Mouse (Mus musculus): ENCODE results near the gene Usf1. TPM values are rescaled to one million over a fixed set of nuclear protein-coding genes. Genes with fewer than 3 reads are reported as not detected.
A peak's percentile ranks its signal among the peaks of the same experiment; 100 is the strongest.

The Usf1 gene
- polyA plus RNA-seq, 1 experiment from 2014 or later: 18.6 TPM

- Histone ChIP-seq H3K4me2 (no peak within 1 kb of the TSS), H3K27me3 (no peaks in the 10 kb centered on the region), H3K27ac (replicated peaks) (no peak within 1 kb of the TSS), H3K4me1 (replicated peaks) (peaks cover 18% of the 10 kb centered on the region), H3K9ac (no peak within 1 kb of the TSS), H3K9me3 (replicated peaks) (no peaks in the 10 kb centered on the region), H3K36me3 (replicated peaks) (peaks cover 50% of the 10 kb centered on the region), H3K4me3 (replicated peaks) (no peak within 1 kb of the TSS)
- WGBS (ENCODE audit: insufficient replicate concordance): 75% methylated on average over 5 of the region's 5 CpGs
- no peak for ATAC-seq (ENCODE audit: insufficient read depth)
Measured at GRCm38 (mm10) chr1:171418660-171419059, 7.5 kb downstream of the Usf1 start, which contains the start of gene Tstd1. TSS of gene Tstd1 (plus strand) at chr1:171418872.

GRCm38 (mm10) chr1:171419291-171419882 lies 8.3 kb downstream of the Usf1 start:
- Histone ChIP-seq H3K4me3 (replicated peaks) (no peak overlapping the region), H3K4me2 (no peak overlapping the region), H3K27me3 (no peaks in the 10 kb centered on the region), H3K27ac (replicated peaks) (no peak overlapping the region), H3K9ac (no peak overlapping the region), H3K9me3 (replicated peaks) (no peaks in the 10 kb centered on the region), H3K4me1 (replicated peaks) (peaks cover 11% of the 10 kb centered on the region), H3K36me3 (replicated peaks) (peaks cover 50% of the 10 kb centered on the region)
- no peak for ATAC-seq (ENCODE audit: insufficient read depth)
- 75% methylated on average over 12 of the region's 12 CpGs for WGBS (ENCODE audit: insufficient replicate concordance)

GRCm38 (mm10) chr1:171419905-171420304 lies 8.8 kb downstream of the Usf1 start:
- Histone ChIP-seq H3K4me2 (no peak overlapping the region), H3K27ac (replicated peaks) (no peak overlapping the region), H3K9ac (no peak overlapping the region), H3K4me1 (replicated peaks) (peaks cover 8% of the 10 kb centered on the region; the same call in 1 of the 2 replicates), H3K4me3 (replicated peaks) (no peak overlapping the region), H3K9me3 (replicated peaks) (no peaks in the 10 kb centered on the region), H3K36me3 (replicated peaks) (peaks cover 50% of the 10 kb centered on the region), H3K27me3 (no peaks in the 10 kb centered on the region)
- ATAC-seq (ENCODE audit: insufficient read depth): no peak
- WGBS (ENCODE audit: insufficient replicate concordance): 72% methylated on average over 5 of the region's 5 CpGs

GRCm38 (mm10) chr1:171422504-171423095 lies 11.5 kb downstream of the Usf1 start:
- 65% methylated on average over 8 of the region's 8 CpGs for WGBS (ENCODE audit: insufficient replicate concordance)
- ATAC-seq (ENCODE audit: insufficient read depth): no peak; the same call in 1 of the 2 replicates
- H3K27ac ChIP-seq (replicated peaks): no peak overlapping the region

GRCm38 (mm10) chr1:171424638-171425037 lies 13.5 kb downstream of the Usf1 start:
- Histone ChIP-seq H3K4me3 (replicated peaks) (0 out of 2 replicates have a peak overlapping the region, but pooled peaks have one; percentile 5), H3K9me3 (replicated peaks) (no peaks in the 10 kb centered on the region), H3K9ac (no peak overlapping the region), H3K36me3 (replicated peaks) (peaks cover 9% of the 10 kb centered on the region; the same call in 1 of the 2 replicates), H3K4me1 (replicated peaks) (peaks cover 8% of the 10 kb centered on the region; the same call in 1 of the 2 replicates), H3K27ac (replicated peaks) (no peak overlapping the region), H3K4me2 (peak overlapping the region; percentile 19), H3K27me3 (no peaks in the 10 kb centered on the region)
- 0 out of 2 replicates have a peak, but pooled peaks have one; percentile 35 for ATAC-seq (ENCODE audit: insufficient read depth)
- WGBS (ENCODE audit: insufficient replicate concordance): 51% methylated on average over 5 of the region's 5 CpGs

More at GRCm38 (mm10) chr1:171422504-171423095, 11.5 kb downstream of the Usf1 start:
- Histone ChIP-seq H3K9me3 (replicated peaks) (no peaks in the 10 kb centered on the region), H3K4me1 (replicated peaks) (peaks cover 8% of the 10 kb centered on the region; the same call in 1 of the 2 replicates), H3K4me3 (replicated peaks) (no peak overlapping the region), H3K36me3 (replicated peaks) (peaks cover 26% of the 10 kb centered on the region), H3K27me3 (no peaks in the 10 kb centered on the region), H3K9ac (no peak overlapping the region), H3K4me2 (no peak overlapping the region)

- 0 out of 2 replicates have a peak, but pooled peaks cover 5% of the 10 kb centered on the region for H3K36me3 ChIP-seq (replicated peaks)
- 56% methylated on average over 4 of the region's 4 CpGs for WGBS (ENCODE audit: insufficient replicate concordance)
- no peaks in the 10 kb centered on the region for H3K27me3 ChIP-seq
- H3K9ac ChIP-seq: no peak overlapping the region
- peak; percentile 52; the same call in 1 of the 2 replicates for ATAC-seq (ENCODE audit: insufficient read depth)
- H3K4me3 ChIP-seq (replicated peaks): 0 out of 2 replicates have a peak overlapping the region, but pooled peaks have one; percentile 5
- peak overlapping the region; percentile 19 for H3K4me2 ChIP-seq
- H3K9me3 ChIP-seq (replicated peaks): no peaks in the 10 kb centered on the region
- peak overlapping the region; percentile 14; the same call in 1 of the 2 replicates for H3K27ac ChIP-seq (replicated peaks)
- H3K4me1 ChIP-seq (replicated peaks): peaks cover 8% of the 10 kb centered on the region; the same call in 1 of the 2 replicates
Measured at GRCm38 (mm10) chr1:171425126-171425525, 14.0 kb downstream of the Usf1 start.

- 54% methylated on average over 5 of the region's 5 CpGs for WGBS (ENCODE audit: insufficient replicate concordance)
- H3K4me3 ChIP-seq (replicated peaks): no peak overlapping the region
- H3K27me3 ChIP-seq: peaks cover 11% of the 10 kb centered on the region
- ATAC-seq (ENCODE audit: insufficient read depth): no peak
- H3K9ac ChIP-seq: no peak overlapping the region
- no peaks in the 10 kb centered on the region for H3K36me3 ChIP-seq (replicated peaks)
- H3K27ac ChIP-seq (replicated peaks): no peak overlapping the region
- no peak overlapping the region for H3K4me2 ChIP-seq
- H3K4me1 ChIP-seq (replicated peaks): peaks cover 9% of the 10 kb centered on the region
- no peaks in the 10 kb centered on the region for H3K9me3 ChIP-seq (replicated peaks)
Measured at GRCm38 (mm10) chr1:171432158-171432557, 21.0 kb downstream of the Usf1 start.

- Histone ChIP-seq H3K9me3 (replicated peaks) (no peaks in the 10 kb centered on the region), H3K4me1 (replicated peaks) (peaks cover 20% of the 10 kb centered on the region), H3K36me3 (replicated peaks) (no peaks in the 10 kb centered on the region), H3K4me3 (replicated peaks) (no peak overlapping the region), H3K4me2 (no peak overlapping the region), H3K27me3 (peaks cover 42% of the 10 kb centered on the region), H3K27ac (replicated peaks) (no peak overlapping the region), H3K9ac (no peak overlapping the region)
- no peak for ATAC-seq (ENCODE audit: insufficient read depth)
- 45% methylated on average over 7 of the region's 7 CpGs for WGBS (ENCODE audit: insufficient replicate concordance)
Measured at GRCm38 (mm10) chr1:171435288-171435814, 24.2 kb downstream of the Usf1 start.

- H3K9me3 ChIP-seq (replicated peaks): no peaks in the 10 kb centered on the region
- no peak overlapping the region for H3K4me3 ChIP-seq (replicated peaks)
- no peaks in the 10 kb centered on the region for H3K36me3 ChIP-seq (replicated peaks)
- WGBS (ENCODE audit: insufficient replicate concordance): 37% methylated on average over 1 of the region's 1 CpGs
- H3K27me3 ChIP-seq: peaks cover 47% of the 10 kb centered on the region
- H3K27ac ChIP-seq (replicated peaks): no peak overlapping the region
- H3K9ac ChIP-seq: no peak overlapping the region
- no peak overlapping the region for H3K4me2 ChIP-seq
- peaks cover 23% of the 10 kb centered on the region for H3K4me1 ChIP-seq (replicated peaks)
- ATAC-seq (ENCODE audit: insufficient read depth): no peak
Measured at GRCm38 (mm10) chr1:171435974-171436373, 24.9 kb downstream of the Usf1 start.

GRCm38 (mm10) chr1:171437264-171438013 lies 26.3 kb downstream of the Usf1 start, which contains the start of gene F11r:
TSS of gene F11r (plus strand) at chr1:171437535.
- Histone ChIP-seq H3K27ac (replicated peaks) (peak within 1 kb of the TSS; percentile 73), H3K4me2 (peak within 1 kb of the TSS; percentile 58), H3K4me3 (replicated peaks) (peak within 1 kb of the TSS; percentile 58), H3K36me3 (replicated peaks) (no peaks in the 10 kb centered on the region), H3K4me1 (replicated peaks) (peaks cover 28% of the 10 kb centered on the region), H3K9me3 (replicated peaks) (no peaks in the 10 kb centered on the region), H3K27me3 (peaks cover 55% of the 10 kb centered on the region), H3K9ac (peak within 1 kb of the TSS; percentile 40)
- WGBS (ENCODE audit: insufficient replicate concordance): 2% methylated on average over 46 of the region's 46 CpGs
- peak; percentile 84 for ATAC-seq (ENCODE audit: insufficient read depth)

All from liver, embryonic 15.5 days (tissue).